Comparison of ENCODE assay signal across 18 mouse cellular contexts in genomic region chr11:44027046-44027445, GRCm38 (mm10).
A peak's percentile ranks its signal among the peaks of the same experiment; 100 is the strongest.
DNase-seq lines count a peak whose midpoint lies in the region; ATAC-seq and TF ChIP-seq lines count a peak whose summit lies in the region.
"Had no signal": no experiment of that assay in that cellular context is flagged by ENCODE, and none has a peak within 500 bp of the region (broad histone marks: within the 10 kb centered on the region; RNA-seq: fewer than 3 reads in every experiment).

No protein-coding gene starts in this region.

- TF ChIP-seq EP300 in heart, adult 2 months (IDR thresholded peaks at IDR 0.05; ENCODE audit: insufficient read depth, low read depth, low read length): no peak
- no peak for TF ChIP-seq EP300 in heart, postnatal 0 days (IDR thresholded peaks at IDR 0.05; ENCODE audit: low read depth)

- no peak overlapping the region for H3K4me3 ChIP-seq in heart, embryonic 11.5 days (ENCODE audit: low read depth, low read length)
- no peak overlapping the region for H3K4me3 ChIP-seq in heart, embryonic 10.5 days
- H3K4me3 ChIP-seq in heart, adult 2 months: no peak overlapping the region
- no peak overlapping the region for H3K4me3 ChIP-seq in heart, postnatal 0 days (ENCODE audit: low read depth, low read length)

- intact Hi-C loops in heart, adult 2 months (cut with DNase I): no loop called here

- ATAC-seq in heart, embryonic 11.5 days (replicated peaks; ENCODE audit: insufficient number of reproducible peaks, low FRiP score, low TSS enrichment): no peak
- ATAC-seq in heart, postnatal 0 days (ENCODE audit: insufficient read depth, low read depth): 0 out of 2 replicates have a peak, but pooled peaks have one; percentile 17
- ATAC-seq: activated CD4-positive, CD25-positive, alpha-beta regulatory T cell, adult 4 months; CD4-positive, CD25-positive, alpha-beta regulatory T cell, adult 4 months; Patski had no signal

- no peak overlapping the region for H3K27ac ChIP-seq in heart, embryonic 11.5 days (ENCODE audit: low read depth, low read length)
- no peak overlapping the region for H3K27ac ChIP-seq in heart, embryonic 10.5 days
- no peak overlapping the region for H3K27ac ChIP-seq in heart, adult 2 months
- no peak overlapping the region for H3K27ac ChIP-seq in heart, postnatal 0 days (ENCODE audit: low read depth)

- no peak for TF ChIP-seq CTCF in heart, adult 2 months (IDR thresholded peaks at IDR 0.05)
- no peak for TF ChIP-seq CTCF in heart, postnatal 0 days (IDR thresholded peaks at IDR 0.05; ENCODE audit: low read depth)

- peak; percentile 73 for DNase-seq in heart, adult 11 months
- peak; percentile 77 for DNase-seq in heart, embryonic 10.5 days (ENCODE audit: low spot score)
- DNase-seq in heart, adult 2 months: no peak
- DNase-seq in heart, postnatal 0 days (ENCODE audit: low spot score): no peak
- no peak for DNase-seq in heart, adult 18-20 months
- DNase-seq in heart, postnatal 4 days: peak; percentile 14
- DNase-seq in heart, adult 8-10 months (ENCODE audit: low spot score): no peak
- DNase-seq: adrenal gland, adult 8-10 months; adrenal gland, postnatal 25 days; adrenal gland, postnatal 36 days; B cell, adult 2 months; cerebellum, adult 11 months; cerebellum, adult 11-12 months had no signal

- H3K36me3 ChIP-seq in heart, embryonic 11.5 days (ENCODE audit: control insufficient read depth, insufficient read depth, low read length): no peaks in the 10 kb centered on the region
- H3K36me3 ChIP-seq in heart, embryonic 10.5 days: no peaks in the 10 kb centered on the region
- no peaks in the 10 kb centered on the region for H3K36me3 ChIP-seq in heart, adult 2 months (ENCODE audit: control insufficient read depth, insufficient read depth, low read length)
- H3K36me3 ChIP-seq in heart, postnatal 0 days (replicated peaks; ENCODE audit: control insufficient read depth, insufficient read depth, low read length): no peaks in the 10 kb centered on the region
- H3K36me3 ChIP-seq: G1E had no signal

- H3K4me2 ChIP-seq in heart, embryonic 11.5 days: no peak overlapping the region
- H3K4me2 ChIP-seq in heart, postnatal 0 days (ENCODE audit: low read depth, low read length): no peak overlapping the region

- no peak overlapping the region for H3K9ac ChIP-seq in heart, embryonic 11.5 days (ENCODE audit: low read depth, low read length)
- no peak overlapping the region for H3K9ac ChIP-seq in heart, adult 2 months (ENCODE audit: low read depth, low read length)
- no peak overlapping the region for H3K9ac ChIP-seq in heart, postnatal 0 days (replicated peaks; ENCODE audit: low read depth, low read length)

- TF ChIP-seq POLR2A in heart, adult 2 months (IDR thresholded peaks at IDR 0.05; ENCODE audit: insufficient read depth, low read depth, low read length): no peak

- WGBS in heart, embryonic 11.5 days (ENCODE audit: insufficient replicate concordance): 49% methylated on average over 3 of the region's 3 CpGs
- 39% methylated on average over 3 of the region's 3 CpGs for WGBS in heart, embryonic 10.5 days
- 64% methylated on average over 3 of the region's 3 CpGs for WGBS in heart, adult 2 months
- WGBS in heart, postnatal 0 days: 45% methylated on average over 3 of the region's 3 CpGs

- no peaks in the 10 kb centered on the region for H3K27me3 ChIP-seq in heart, embryonic 11.5 days (ENCODE audit: control insufficient read depth, insufficient read depth, low read length)
- H3K27me3 ChIP-seq in heart, embryonic 10.5 days (ENCODE audit: insufficient read depth, poor library complexity, severe bottlenecking): 0 out of 2 replicates have a peak, but pooled peaks cover 4% of the 10 kb centered on the region
- H3K27me3 ChIP-seq in heart, adult 2 months (ENCODE audit: control insufficient read depth, insufficient read depth, low read length): no peaks in the 10 kb centered on the region
- no peaks in the 10 kb centered on the region for H3K27me3 ChIP-seq in heart, postnatal 0 days (ENCODE audit: control insufficient read depth, insufficient read depth, low read length)
- H3K27me3 ChIP-seq: Patski had no signal

- 0 out of 2 replicates have a peak, but pooled peaks cover 2% of the 10 kb centered on the region for H3K9me3 ChIP-seq in heart, embryonic 11.5 days (replicated peaks; ENCODE audit: control insufficient read depth, low read length)
- no peaks in the 10 kb centered on the region for H3K9me3 ChIP-seq in heart, embryonic 10.5 days
- peaks cover 5% of the 10 kb centered on the region; the same call in 1 of the 2 replicates for H3K9me3 ChIP-seq in heart, postnatal 0 days (replicated peaks; ENCODE audit: control insufficient read depth, low read length)
- H3K9me3 ChIP-seq: G1E had no signal

- H3K79me2 ChIP-seq in heart, adult 2 months (replicated peaks; ENCODE audit: control insufficient read depth, insufficient read depth, low read length): no peaks in the 10 kb centered on the region

- H3K4me1 ChIP-seq in heart, embryonic 11.5 days (ENCODE audit: control insufficient read depth, insufficient read depth, low read length): peaks cover 3% of the 10 kb centered on the region; the same call in 1 of the 2 replicates
- 0 out of 2 replicates have a peak, but pooled peaks cover 9% of the 10 kb centered on the region for H3K4me1 ChIP-seq in heart, embryonic 10.5 days
- H3K4me1 ChIP-seq in heart, adult 2 months (ENCODE audit: control insufficient read depth, insufficient read depth, low read length): no peaks in the 10 kb centered on the region
- peaks cover 6% of the 10 kb centered on the region; the same call in 1 of the 2 replicates for H3K4me1 ChIP-seq in heart, postnatal 0 days (ENCODE audit: control insufficient read depth, insufficient read depth)

Comparison
In these comparisons a context has a peak if more than half of its experiments do, and no peak if none do; other contexts are left out.
1. DNase-seq: peak in heart, adult 11 months (single experiment), heart, embryonic 10.5 days (single experiment) and heart, postnatal 4 days (single experiment); none in heart, adult 2 months (0 of 2), heart, postnatal 0 days (single experiment), heart, adult 18-20 months (0 of 2) and heart, adult 8-10 months (single experiment).